Mouse (Mus musculus): Measurements from ENCODE around the gene Per2.

- no peak for TF ChIP-seq CTCF (IDR thresholded peaks at IDR 0.05; ENCODE audit: low read depth)
- no peak for TF ChIP-seq EP300 (IDR thresholded peaks at IDR 0.05; ENCODE audit: low read depth)
Observed at GRCm38 (mm10) chr1:91407819-91408218, 51.3 kb downstream of the Per2 start.

Data from liver, embryonic 14.5 days (tissue).